Mouse (Mus musculus) 416B (cell line): ENCODE data around the gene Ccn5.

ENCODE experiments used
- DNase-seq: peaks from one replicate; pipeline ENCODE4 v3.0.0; 2011; ENCODE audit warnings: low read depth

The Ccn5 gene

DNA sequence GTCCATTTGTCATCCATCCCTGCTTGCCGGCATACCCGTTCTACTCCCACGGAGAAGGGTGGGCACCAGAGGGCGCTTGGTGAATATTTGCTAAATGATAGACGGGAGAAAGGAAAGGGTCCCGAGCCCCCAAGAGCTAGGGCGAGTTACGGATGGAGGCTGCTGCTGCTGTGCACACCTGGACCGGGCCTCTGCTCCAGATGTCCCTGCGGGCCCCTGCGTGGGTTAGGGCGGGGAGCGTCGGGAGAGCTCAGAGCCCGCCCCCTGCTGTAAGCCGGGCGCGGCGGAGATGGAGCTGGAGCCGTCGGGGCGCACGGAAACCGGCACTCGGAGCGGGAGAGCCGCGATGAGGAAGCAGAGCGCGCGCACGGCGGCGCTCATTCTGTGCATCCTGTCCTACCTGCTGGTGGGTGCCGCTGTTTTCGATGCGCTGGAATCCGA is 32.8 kb downstream of the Ccn5 start, which contains the start of gene Kcnk15:
Kcnk15 (plus strand) TSS at position 191 of the 441 bp plus-strand sequence.
- DNase-seq = no peak

DNA sequence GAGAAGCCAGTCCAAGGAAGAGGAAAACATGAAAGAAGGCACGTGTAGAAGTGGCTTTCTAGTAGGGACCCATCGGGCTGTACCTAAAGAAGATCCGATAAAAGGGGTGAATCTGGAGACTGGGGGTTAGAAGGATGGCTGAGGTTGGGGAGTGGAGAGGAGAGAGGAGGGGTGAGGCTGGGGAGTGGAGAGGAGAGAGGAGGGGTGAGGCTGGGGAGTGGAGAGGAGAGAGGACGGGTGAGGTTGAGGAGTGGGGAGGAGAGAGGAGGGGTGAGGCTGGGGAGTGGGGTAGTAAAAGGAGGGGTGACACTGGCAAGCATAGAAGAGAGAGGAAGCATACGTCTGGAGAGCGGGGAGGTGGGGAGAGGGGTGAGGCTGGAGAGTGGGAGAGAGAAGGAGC is 36.6 kb downstream of the Ccn5 start:
- no peak for DNase-seq

GRCm38 (mm10) chr2:163858254-163858947 is 37.7 kb downstream of the Ccn5 start:
- no peak for DNase-seq

DNA sequence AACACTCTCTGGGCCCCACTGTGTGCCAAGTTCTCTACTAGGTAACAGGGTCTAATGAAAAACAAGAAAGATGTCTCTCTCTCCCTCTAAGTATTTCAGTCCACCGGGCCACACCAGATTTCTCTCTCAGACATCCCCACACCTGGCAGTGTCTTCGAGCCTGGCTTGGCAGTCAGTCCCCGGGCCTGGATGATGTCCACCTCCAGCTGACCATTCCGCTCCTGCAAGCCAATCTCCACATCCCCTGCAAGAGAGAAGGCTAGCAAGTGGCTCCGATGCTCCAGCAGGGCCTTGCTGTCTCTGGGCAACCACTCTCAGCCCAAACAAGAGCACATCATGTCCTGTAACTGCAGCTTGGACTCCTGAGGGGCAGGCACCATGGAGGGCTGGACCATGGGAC is 44.6 kb downstream of the Ccn5 start:
- no peak for DNase-seq

DNA sequence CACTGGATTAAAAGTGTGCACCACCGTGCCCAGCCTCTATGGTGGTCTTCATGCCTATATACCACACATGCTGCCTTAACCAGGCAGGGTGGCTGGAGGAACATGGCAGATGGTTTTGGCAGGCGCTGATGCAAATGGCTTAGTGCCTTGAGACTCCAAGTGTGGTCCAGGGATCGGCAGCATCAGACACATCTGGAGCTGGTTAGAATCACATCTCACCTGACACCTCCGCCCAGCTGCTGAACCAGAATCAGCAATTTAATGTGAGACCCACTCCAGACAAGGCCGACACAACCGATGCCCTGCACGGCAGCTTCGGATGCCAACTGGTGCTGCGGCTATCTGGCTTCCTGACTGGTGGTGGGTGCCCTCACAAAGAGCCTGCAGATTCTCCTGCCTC is 45.4 kb downstream of the Ccn5 start:
- no peak for DNase-seq

DNA sequence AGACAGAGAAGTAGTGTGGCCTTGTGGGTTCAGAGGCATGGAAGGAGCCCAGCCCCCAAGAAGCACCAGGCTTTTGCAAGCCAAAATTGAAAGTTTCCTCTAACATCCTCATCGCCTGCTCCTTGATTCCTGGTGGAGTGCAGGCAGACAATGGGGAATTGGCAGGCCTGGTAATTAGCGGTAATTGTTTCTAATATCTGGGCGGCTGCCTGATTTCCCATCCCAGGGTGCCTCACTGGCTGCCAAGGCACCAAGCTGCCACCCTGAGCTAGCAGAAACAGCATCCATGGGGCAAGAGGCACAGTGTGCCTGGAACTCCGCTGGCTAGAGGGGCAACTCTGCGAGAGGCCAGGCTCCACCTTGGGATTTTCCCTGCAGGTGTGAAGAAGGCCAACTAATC is 49.1 kb downstream of the Ccn5 start:
- DNase-seq = no peak

DNA sequence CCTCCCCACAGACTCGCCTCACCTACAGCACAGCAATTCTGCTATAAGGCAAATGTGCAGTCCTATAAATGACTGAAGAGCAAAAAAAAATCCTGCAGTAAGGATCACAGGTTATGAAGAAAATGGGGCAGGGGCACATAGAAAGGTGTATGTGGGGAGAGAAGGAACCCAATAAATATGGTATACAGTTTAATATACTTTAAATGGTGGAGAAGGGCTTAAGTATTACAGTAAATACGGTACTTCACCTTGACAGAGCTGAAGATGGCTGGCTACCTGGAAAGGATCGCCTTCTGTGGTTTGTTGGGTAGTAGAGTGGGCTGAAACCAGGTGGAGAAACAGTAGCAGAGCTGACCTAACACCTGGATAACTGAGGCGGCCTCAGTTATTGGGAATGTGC is 50.6 kb downstream of the Ccn5 start:
- no peak for DNase-seq

- no peak for DNase-seq
Measured at GRCm38 (mm10) chr2:163871906-163872305, 51.2 kb downstream of the Ccn5 start.

DNA sequence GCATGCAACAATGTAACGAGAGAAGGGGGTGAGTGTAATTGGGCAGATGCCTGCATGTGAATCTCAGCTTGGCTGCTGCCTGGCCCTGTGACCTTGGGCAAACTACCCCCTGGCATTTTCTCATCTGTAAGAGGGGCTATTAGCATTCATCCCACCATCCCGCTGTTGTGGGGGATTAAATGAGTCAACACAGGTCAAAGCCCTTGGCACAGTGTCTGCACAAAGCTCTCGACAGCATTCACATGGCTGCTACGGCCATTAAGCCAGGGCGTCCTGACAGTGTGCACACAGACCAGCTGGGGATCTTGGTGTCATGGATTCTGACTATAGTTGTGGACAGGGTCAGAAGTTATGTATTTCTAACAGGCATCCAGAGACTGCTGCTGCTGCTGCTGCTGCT is 54.2 kb downstream of the Ccn5 start:
- DNase-seq = no peak

- no peak for DNase-seq
Measured at GRCm38 (mm10) chr2:163875484-163875883, 54.8 kb downstream of the Ccn5 start.

GRCm38 (mm10) chr2:163876830-163877498 is 56.3 kb downstream of the Ccn5 start:
- DNase-seq = no peak

GRCm38 (mm10) chr2:163880891-163881290 is 60.2 kb downstream of the Ccn5 start:
- DNase-seq = no peak
